Mouse (Mus musculus): ENCODE measurements around the gene Tmem120b. TPM values are rescaled to one million over a fixed set of nuclear protein-coding genes. Genes with fewer than 3 reads are reported as not detected.

The Tmem120b gene
- polyA plus RNA-seq, 2 experiments, result 13.8 to 21.0 TPM

DNA sequence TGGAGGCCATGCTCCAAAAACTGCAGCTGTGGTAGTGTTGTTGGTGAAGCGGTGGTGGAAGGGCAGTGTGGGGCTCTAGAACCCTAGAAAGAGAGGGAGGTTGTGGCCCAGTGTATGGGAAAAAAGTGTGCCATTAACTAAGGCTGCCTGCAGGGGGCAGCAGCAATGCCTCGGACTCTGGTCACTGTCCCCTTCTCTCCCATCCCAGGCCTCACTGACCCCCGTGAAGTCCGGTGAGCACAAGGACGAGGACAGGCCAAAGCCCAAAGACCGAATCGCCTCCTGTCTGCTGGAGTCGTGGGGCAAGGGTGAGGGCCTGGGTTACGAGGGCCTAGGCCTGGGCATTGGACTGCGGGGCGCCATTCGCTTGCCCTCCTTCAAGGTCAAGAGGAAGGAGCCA, 88.5 kb downstream of the Tmem120b start:
- H3K36me3 ChIP-seq (ENCODE audit: control insufficient read depth, insufficient read depth, low read length), result peaks cover 90% of the 10 kb centered on the region
- H3K4me1 ChIP-seq (ENCODE audit: control insufficient read depth, insufficient read depth, low read length), result no peaks in the 10 kb centered on the region
- H3K4me2 ChIP-seq (replicated peaks; ENCODE audit: low read depth, low read length, severe bottlenecking), result no peak overlapping the region
- H3K27me3 ChIP-seq (ENCODE audit: control insufficient read depth, insufficient read depth, low read length), result no peaks in the 10 kb centered on the region
- no peak overlapping the region for H3K4me3 ChIP-seq (replicated peaks; ENCODE audit: low read length)
- ATAC-seq (ENCODE audit: low FRiP score, low read depth) (no peak), DNase-seq (ENCODE audit: low spot score) (no peak)
- no peak overlapping the region for H3K9ac ChIP-seq (ENCODE audit: low read depth, low read length, severe bottlenecking)
- TF ChIP-seq POLR2A (IDR thresholded peaks at IDR 0.05; ENCODE audit: borderline replicate concordance, extremely low read depth, insufficient read depth, insufficient read length), result no peak
- 79% methylated on average over 10 of the region's 12 CpGs for WGBS
- no peaks in the 10 kb centered on the region for H3K9me3 ChIP-seq (ENCODE audit: control insufficient read depth, low read length)
- H3K27ac ChIP-seq (replicated peaks; ENCODE audit: low read depth, low read length), result no peak overlapping the region

GRCm38 (mm10) chr5:123157972-123158371, 89.8 kb downstream of the Tmem120b start:
- no peaks in the 10 kb centered on the region for H3K27me3 ChIP-seq (ENCODE audit: control insufficient read depth, insufficient read depth, low read length)
- no peak overlapping the region for H3K9ac ChIP-seq (ENCODE audit: low read depth, low read length, severe bottlenecking)
- no peak overlapping the region for H3K4me2 ChIP-seq (replicated peaks; ENCODE audit: low read depth, low read length, severe bottlenecking)
- H3K4me1 ChIP-seq (ENCODE audit: control insufficient read depth, insufficient read depth, low read length), result no peaks in the 10 kb centered on the region
- ATAC-seq (ENCODE audit: low FRiP score, low read depth) (no peak), DNase-seq (ENCODE audit: low spot score) (no peak)
- 78% methylated on average over 4 of the region's 4 CpGs for WGBS
- no peaks in the 10 kb centered on the region for H3K9me3 ChIP-seq (ENCODE audit: control insufficient read depth, low read length)
- H3K4me3 ChIP-seq (replicated peaks; ENCODE audit: low read length), result no peak overlapping the region
- peaks cover 90% of the 10 kb centered on the region for H3K36me3 ChIP-seq (ENCODE audit: control insufficient read depth, insufficient read depth, low read length)
- TF ChIP-seq POLR2A (IDR thresholded peaks at IDR 0.05; ENCODE audit: borderline replicate concordance, extremely low read depth, insufficient read depth, insufficient read length), result no peak
- no peak overlapping the region for H3K27ac ChIP-seq (replicated peaks; ENCODE audit: low read depth, low read length)

GRCm38 (mm10) chr5:123159446-123159845, 91.2 kb downstream of the Tmem120b start:
- no peak overlapping the region for H3K9ac ChIP-seq (ENCODE audit: low read depth, low read length, severe bottlenecking)
- H3K9me3 ChIP-seq (ENCODE audit: control insufficient read depth, low read length), result no peaks in the 10 kb centered on the region
- no peak overlapping the region for H3K27ac ChIP-seq (replicated peaks; ENCODE audit: low read depth, low read length)
- no peak overlapping the region for H3K4me2 ChIP-seq (replicated peaks; ENCODE audit: low read depth, low read length, severe bottlenecking)
- DNase-seq (ENCODE audit: low spot score), result no peak
- TF ChIP-seq POLR2A (IDR thresholded peaks at IDR 0.05; ENCODE audit: borderline replicate concordance, extremely low read depth, insufficient read depth, insufficient read length), result no peak
- peaks cover 91% of the 10 kb centered on the region for H3K36me3 ChIP-seq (ENCODE audit: control insufficient read depth, insufficient read depth, low read length)
- no peak for ATAC-seq (ENCODE audit: low FRiP score, low read depth)
- no peaks in the 10 kb centered on the region for H3K4me1 ChIP-seq (ENCODE audit: control insufficient read depth, insufficient read depth, low read length)
- H3K4me3 ChIP-seq (replicated peaks; ENCODE audit: low read length), result no peak overlapping the region
- WGBS, result 87% methylated on average over 4 of the region's 4 CpGs
- no peaks in the 10 kb centered on the region for H3K27me3 ChIP-seq (ENCODE audit: control insufficient read depth, insufficient read depth, low read length)

GRCm38 (mm10) chr5:123159866-123160265, 91.7 kb downstream of the Tmem120b start:
- H3K4me1 ChIP-seq (ENCODE audit: control insufficient read depth, insufficient read depth, low read length), result no peaks in the 10 kb centered on the region
- no peak overlapping the region for H3K27ac ChIP-seq (replicated peaks; ENCODE audit: low read depth, low read length)
- peaks cover 91% of the 10 kb centered on the region for H3K36me3 ChIP-seq (ENCODE audit: control insufficient read depth, insufficient read depth, low read length)
- H3K27me3 ChIP-seq (ENCODE audit: control insufficient read depth, insufficient read depth, low read length), result no peaks in the 10 kb centered on the region
- no peak overlapping the region for H3K4me2 ChIP-seq (replicated peaks; ENCODE audit: low read depth, low read length, severe bottlenecking)
- DNase-seq (ENCODE audit: low spot score) (no peak), ATAC-seq (ENCODE audit: low FRiP score, low read depth) (no peak)
- 94% methylated on average over 10 of the region's 15 CpGs for WGBS
- H3K9ac ChIP-seq (ENCODE audit: low read depth, low read length, severe bottlenecking), result no peak overlapping the region
- H3K9me3 ChIP-seq (ENCODE audit: control insufficient read depth, low read length), result no peaks in the 10 kb centered on the region
- no peak for TF ChIP-seq POLR2A (IDR thresholded peaks at IDR 0.05; ENCODE audit: borderline replicate concordance, extremely low read depth, insufficient read depth, insufficient read length)
- no peak overlapping the region for H3K4me3 ChIP-seq (replicated peaks; ENCODE audit: low read length)

GRCm38 (mm10) chr5:123160341-123160740, 92.1 kb downstream of the Tmem120b start:
- Histone ChIP-seq H3K27me3 (ENCODE audit: control insufficient read depth, insufficient read depth, low read length) (no peaks in the 10 kb centered on the region), H3K9ac (ENCODE audit: low read depth, low read length, severe bottlenecking) (no peak overlapping the region), H3K27ac (replicated peaks; ENCODE audit: low read depth, low read length) (no peak overlapping the region), H3K36me3 (ENCODE audit: control insufficient read depth, insufficient read depth, low read length) (peaks cover 89% of the 10 kb centered on the region), H3K4me3 (replicated peaks; ENCODE audit: low read length) (no peak overlapping the region), H3K4me1 (ENCODE audit: control insufficient read depth, insufficient read depth, low read length) (no peaks in the 10 kb centered on the region), H3K4me2 (replicated peaks; ENCODE audit: low read depth, low read length, severe bottlenecking) (no peak overlapping the region), H3K9me3 (ENCODE audit: control insufficient read depth, low read length) (no peaks in the 10 kb centered on the region)
- WGBS, result 95% methylated on average over 11 of the region's 15 CpGs
- ATAC-seq (ENCODE audit: low FRiP score, low read depth), result no peak
- DNase-seq (ENCODE audit: low spot score), result no peak
- TF ChIP-seq POLR2A (IDR thresholded peaks at IDR 0.05; ENCODE audit: borderline replicate concordance, extremely low read depth, insufficient read depth, insufficient read length), result no peak

DNA sequence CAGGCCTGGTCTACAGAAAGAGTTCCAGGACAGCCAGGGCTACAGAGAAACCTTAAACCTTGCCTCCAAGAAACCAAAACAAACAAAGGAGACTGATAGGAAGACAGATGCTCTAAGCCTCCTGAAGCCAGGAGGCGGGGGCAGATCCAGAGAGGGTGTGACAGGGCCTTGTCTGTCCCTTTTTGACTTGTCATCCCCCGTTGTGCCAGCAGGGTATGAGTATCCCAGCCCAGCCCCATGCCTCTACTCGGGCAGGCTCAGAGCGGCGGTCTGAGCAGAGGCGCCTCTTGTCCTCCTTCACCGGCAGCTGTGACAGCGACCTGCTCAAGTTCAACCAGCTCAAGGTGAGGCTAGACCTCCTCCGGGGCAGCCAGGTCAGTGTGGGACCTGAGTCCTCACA, 94.7 kb downstream of the Tmem120b start:
- no peak overlapping the region for H3K4me2 ChIP-seq (replicated peaks; ENCODE audit: low read depth, low read length, severe bottlenecking)
- TF ChIP-seq POLR2A (IDR thresholded peaks at IDR 0.05; ENCODE audit: borderline replicate concordance, extremely low read depth, insufficient read depth, insufficient read length), result no peak
- DNase-seq (ENCODE audit: low spot score) (no peak), ATAC-seq (ENCODE audit: low FRiP score, low read depth) (no peak)
- no peak overlapping the region for H3K9ac ChIP-seq (ENCODE audit: low read depth, low read length, severe bottlenecking)
- H3K27ac ChIP-seq (replicated peaks; ENCODE audit: low read depth, low read length), result no peak overlapping the region
- no peaks in the 10 kb centered on the region for H3K4me1 ChIP-seq (ENCODE audit: control insufficient read depth, insufficient read depth, low read length)
- WGBS, result 87% methylated on average over 9 of the region's 9 CpGs
- peaks cover 90% of the 10 kb centered on the region for H3K36me3 ChIP-seq (ENCODE audit: control insufficient read depth, insufficient read depth, low read length)
- no peak overlapping the region for H3K4me3 ChIP-seq (replicated peaks; ENCODE audit: low read length)
- no peaks in the 10 kb centered on the region for H3K27me3 ChIP-seq (ENCODE audit: control insufficient read depth, insufficient read depth, low read length)
- H3K9me3 ChIP-seq (ENCODE audit: control insufficient read depth, low read length), result no peaks in the 10 kb centered on the region

All from limb, embryonic 14.5 days (tissue).